Mouse (Mus musculus) kidney, adult 11 months (tissue): ENCODE data around the gene Rgs6.

Experiments used
- DNase-seq: peaks from one replicate; pipeline ENCODE4 v3.0.0; 2022

The Rgs6 gene

DNA sequence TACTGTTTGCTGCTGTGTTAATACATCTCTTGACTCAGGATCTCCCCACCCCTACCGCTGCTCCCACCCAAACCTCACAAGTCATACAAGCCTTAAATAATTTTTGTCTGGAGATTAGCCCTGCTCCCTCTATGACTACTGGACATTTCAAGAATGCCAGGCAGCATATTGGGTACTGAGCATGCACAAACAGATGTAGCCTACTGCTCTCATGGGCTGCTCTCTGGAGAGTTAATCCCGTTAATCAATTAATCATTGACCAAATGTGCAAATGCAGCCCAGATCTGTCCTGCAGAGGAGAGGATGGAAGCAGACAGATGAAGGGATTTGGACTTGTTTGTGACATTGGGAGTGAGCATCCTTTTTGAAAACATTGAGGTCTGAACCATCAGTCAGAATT lies at the start of gene Rgs6:
Gene Rgs6 (plus strand): TSS at position 276 of the 400 bp plus-strand sequence.
- DNase-seq: peak; percentile 24

DNA sequence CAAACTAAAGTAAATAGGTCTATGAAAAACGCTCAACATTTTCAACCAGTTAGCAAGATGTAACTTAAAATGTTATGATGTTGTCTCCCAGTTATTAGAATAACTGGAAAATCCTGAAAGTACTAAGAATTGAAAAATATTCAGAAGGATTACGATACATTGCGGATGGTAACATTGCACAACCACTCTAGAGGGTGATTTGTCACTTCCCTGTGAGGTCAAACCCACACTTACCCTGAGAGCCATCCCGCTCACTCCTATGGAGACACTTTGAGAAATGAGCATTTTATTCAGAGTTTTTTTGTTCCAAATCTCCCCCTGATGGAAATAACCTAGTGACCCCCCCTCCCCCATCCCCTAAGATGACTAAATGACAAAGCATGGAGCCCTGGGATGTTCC lies 41.0 kb upstream of the Rgs6 start:
- DNase-seq: no peak

DNA sequence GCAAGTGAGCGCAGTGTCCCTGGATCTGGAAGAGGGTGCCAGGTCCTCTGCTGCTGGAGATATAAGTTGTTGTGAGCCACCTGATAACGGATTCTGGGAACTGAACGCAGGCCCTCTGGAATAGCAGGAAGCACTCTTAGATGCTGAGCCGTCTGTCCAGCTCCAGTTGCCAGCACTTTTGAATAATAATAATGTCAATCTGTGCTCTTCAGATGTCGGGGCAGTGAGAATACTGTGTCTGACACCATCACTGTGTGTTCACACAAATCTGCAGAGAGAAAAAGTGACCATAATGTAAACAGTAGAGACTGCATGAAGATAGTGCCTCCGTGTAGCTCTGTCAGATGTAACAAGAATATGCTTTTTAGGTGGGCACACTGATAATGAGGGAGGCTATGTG lies 38.9 kb upstream of the Rgs6 start:
- no peak for DNase-seq

DNA sequence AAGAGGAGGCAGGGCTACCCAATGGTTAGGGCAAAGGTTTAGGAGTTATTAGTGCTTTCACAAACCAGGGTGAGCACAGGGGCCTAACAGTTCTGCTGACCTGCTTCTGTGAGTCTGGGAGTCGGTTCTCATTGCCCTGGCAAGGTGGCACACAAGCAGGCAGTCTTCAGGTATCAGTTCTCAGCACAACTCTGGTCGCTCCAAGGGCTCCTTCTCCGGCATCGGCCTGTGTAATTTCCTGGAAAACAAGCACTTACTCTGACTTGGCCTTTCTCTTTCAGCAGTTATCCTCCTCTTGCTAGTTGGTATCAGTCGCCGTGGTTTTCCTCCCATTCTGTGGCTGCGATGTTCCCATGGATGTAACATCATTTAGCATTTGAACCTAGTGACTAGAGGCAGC lies 38.0 kb upstream of the Rgs6 start:
- no peak for DNase-seq

DNA sequence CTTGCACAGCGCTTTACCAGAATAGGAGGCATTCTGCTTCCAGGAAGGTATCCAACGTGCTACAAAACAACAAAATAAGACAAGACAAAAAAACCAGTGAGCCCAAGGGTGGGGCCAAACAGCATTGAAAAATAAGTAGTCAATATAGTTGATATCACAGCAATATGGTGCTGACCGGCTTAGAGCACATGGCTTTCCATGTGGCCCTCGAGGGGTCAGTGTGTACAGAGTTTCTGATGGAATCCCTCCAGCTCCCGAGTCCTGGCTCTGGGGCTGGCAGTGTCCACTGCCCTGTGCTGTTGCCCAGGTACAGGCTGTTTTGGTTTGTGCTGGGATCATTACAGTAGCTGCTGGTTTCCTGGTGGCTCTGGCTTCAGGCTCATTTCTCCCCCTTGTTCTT lies 35.7 kb upstream of the Rgs6 start:
- DNase-seq: no peak

DNA sequence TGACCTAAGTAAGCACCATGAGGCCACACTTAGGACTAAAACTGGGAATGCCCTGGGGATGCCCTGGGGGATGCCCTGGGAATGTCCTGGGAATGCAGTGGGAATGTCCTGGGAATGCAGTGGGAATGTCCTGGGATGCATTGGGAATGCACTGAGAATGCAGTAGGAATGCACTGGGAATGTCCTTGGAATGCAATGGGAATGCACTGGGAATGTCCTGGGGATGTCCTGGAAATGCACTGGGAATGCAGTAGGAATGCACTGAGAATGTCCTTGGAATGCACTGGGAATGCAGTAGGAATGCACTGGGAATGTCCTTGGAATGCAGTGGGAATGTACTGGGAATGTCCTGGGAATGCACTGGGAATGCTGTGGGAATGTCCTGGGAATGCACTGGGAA lies 25.2 kb upstream of the Rgs6 start:
- no peak for DNase-seq

DNA sequence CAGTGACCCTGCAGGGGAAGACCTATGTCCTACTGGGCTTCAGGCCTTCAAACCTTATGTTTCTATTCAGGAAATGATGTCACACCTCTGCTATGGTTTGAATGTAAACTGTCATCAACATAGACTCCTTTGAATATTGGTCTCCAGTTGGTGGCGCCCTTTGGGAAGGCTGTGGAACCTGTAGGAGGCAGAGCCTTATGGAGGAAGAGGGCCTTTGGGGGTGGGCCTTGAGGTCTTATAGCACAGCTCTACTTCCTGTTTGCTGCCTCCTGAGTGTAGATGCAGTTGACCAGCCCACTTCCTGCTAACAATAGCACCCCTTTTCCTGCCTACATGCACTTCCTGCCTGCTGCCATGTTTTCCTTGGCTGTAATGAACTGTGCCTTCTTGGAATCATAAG lies 19.7 kb upstream of the Rgs6 start:
- DNase-seq: no peak

DNA sequence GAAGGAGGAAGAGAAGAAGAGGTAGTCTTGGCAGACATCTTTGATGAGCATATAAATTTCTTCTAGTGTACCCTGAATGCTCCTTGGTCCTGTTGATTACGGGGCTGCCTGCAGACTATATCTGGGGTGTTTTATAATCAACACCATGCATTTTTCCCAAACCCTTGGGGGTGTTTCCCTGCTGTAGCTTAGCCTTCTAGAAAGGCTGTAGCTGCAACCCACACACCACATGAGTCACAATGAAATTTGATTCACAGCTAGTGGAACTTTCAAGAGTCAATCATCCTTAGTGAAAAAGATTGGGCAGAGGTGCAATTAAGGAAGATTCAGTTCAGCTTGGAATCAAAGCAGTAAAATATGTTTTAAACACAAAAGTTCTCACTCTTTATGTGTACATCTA lies 15.4 kb upstream of the Rgs6 start:
- DNase-seq: no peak

DNA sequence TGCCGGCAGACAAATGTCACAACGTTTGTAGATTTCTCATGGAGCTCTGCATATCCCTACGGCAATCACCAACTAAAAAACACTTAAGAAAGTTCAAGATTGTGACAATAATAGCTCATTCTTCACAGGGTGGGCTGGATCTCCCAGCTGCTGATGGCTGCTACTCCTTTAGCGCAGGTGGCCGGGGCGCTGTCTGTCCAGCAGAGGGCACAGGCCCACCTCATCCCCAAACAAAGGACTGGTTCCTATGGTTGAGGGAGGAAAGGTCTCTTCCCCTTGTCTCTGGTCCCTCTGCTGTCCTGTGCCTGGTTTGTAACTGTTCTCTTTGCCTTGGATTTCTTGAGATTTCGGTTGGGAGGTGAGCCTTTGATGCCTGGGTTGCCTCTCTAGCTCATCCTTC lies 1.5 kb upstream of the Rgs6 start:
- no peak for DNase-seq

DNA sequence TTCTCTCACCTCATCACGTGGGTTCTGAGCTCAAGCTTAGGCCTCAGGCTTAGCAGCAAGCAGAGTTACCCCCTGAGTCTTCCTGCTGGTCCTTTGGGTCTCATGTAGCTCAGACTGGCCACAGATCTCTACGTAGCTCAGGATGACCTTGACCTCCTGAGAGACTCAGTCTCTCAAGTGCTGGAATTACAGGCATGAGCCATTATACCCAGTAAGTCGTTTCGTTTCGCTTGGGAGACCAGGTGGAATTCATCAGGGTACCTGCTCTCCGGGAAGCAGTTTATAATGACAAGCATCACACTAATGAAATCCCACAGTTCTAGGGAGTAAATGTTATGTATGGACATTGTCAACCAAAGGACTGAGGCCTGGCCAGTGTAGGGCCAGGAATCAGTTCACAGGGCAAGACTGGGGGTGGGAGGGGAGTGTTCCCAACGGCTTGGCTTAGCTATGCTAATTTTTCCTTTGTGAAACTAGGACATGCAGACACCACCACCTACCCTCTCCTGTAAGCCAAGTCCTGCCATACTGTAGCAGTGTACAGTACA lies 670 bp upstream of the Rgs6 start:
- DNase-seq: peak; percentile 66

DNA sequence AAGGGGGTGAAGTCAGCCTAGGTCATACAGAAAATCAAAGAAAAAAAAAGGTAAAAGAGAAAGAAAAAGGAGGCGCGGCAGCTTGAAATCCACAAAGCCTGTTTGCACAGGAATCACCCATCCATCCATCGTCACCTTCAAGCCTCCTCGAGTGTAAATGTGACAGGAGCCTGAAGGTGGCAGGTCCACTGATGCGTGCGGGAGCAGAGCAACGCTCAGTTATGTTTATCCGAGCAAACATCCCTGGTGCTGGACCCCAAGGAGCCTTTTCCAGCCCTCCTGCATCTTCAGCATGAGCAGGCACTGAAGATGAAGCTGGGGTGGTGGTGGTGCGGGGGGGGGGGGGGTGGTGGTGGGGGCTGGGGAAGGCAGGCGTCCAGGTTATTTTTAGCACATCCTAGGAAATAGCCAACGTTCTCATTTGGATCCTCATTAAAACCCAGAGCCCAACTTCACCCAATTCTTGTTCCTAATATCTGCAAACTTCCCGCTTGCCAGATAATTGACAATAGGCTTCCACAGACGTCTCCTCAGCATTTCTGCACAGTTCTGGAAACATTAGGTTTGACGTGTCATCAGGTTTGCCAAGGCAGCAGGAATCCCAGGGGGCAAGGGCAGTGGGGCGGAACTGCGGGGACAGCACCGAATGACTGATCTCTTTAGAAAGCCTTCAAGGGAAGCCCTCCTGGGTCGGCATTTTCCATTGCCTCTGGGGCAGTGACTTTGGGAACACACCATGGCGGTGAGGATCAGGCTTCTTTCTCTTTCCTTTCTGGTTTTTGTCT lies 946 bp downstream of the Rgs6 start:
- DNase-seq: no peak

DNA sequence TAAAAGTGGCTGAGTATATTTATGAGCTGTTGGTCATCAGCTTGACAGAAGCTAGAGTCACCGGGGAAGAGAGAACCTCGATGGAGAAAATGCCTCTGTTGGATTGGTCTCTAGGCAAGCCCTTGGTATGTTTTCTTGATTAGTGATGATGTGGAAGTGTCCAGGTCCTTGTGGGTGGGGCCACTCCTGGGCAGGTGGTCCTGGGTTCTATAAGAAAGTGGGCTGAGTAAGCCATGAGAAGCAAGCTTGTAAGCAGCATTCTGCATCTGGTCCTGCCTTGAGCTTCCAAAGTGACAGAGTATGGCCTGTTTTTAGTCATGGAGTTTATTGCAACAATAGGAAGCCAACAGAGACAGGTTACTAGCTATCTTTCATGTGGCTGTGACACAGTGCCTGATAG lies 10.9 kb downstream of the Rgs6 start:
- no peak for DNase-seq

DNA sequence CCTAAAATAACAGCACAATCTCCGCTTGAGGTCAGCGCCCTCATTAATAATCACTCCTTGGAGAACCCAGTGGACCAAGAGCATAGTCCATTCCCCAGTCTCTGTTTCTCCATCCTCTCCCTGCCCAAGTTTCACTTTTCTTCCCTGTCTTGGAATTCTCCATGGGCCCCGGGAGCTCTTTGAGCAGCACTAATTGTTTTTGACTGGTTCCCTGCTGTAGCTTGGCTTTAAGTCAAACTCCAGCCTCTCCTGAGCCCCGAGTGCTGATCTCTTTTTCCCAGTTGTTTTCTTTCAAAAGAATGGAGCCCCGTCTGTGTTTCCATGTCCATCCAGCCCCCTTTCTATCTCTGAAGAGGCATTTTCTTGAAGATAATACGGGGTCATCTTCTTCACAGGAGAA lies 12.3 kb downstream of the Rgs6 start:
- no peak for DNase-seq

DNA sequence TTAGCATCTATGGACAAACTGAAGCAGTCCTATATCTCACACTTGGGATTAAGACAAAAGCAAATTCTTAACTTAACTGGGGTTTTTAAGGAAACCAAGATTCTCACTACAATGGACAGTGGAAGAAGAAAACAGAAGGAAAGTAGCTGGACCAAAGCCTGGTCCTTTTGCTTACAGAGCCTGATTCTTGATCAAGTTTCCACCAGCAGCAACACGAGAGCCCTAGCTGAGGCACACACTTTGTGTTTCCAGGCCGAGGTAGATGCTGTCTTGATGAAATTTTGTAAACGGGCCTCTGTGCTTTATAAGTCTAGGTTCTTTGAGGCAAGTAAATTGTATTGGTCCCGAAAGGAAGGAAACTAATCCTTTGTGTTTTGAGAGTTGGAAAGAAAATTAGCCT lies 14.7 kb downstream of the Rgs6 start:
- DNase-seq: no peak

DNA sequence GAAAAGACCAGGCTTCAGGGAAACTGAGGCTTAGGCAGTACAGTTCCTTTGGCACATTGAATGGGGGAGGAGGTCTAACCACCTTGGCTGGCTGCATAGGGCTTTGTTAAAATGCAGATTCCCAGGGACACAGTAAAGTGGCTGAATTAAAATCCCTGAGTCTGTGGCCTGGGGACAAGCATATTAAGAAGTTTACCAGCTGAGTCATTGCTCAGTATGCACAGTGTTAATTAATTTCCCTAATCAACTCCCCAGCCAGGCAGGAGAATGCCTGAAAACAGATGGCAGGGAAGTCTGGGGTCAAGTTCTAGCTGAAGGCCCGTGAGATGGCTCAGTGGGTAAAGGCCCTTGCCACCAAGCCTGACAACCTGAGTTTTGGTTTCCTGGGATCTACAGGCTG lies 15.2 kb downstream of the Rgs6 start:
- no peak for DNase-seq

DNA sequence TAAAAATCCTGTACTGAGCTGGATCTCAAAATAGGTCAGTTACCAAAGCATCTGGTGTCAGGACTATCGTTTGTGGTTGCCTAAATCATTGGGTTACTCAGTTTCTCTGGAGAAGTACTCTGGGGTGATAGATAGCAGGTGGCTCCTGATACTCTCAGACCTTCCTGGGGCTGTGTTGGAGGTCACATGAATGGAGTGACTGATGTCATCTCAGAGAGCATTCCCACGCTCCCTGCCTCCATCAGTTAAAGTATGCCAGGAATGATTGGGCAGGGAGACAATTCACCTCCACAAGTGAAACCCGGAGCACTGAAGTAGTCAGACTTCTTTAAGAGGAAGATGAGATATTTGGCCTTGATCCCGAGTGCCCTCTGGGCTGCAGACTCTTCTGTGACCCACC lies 15.9 kb downstream of the Rgs6 start:
- no peak for DNase-seq

DNA sequence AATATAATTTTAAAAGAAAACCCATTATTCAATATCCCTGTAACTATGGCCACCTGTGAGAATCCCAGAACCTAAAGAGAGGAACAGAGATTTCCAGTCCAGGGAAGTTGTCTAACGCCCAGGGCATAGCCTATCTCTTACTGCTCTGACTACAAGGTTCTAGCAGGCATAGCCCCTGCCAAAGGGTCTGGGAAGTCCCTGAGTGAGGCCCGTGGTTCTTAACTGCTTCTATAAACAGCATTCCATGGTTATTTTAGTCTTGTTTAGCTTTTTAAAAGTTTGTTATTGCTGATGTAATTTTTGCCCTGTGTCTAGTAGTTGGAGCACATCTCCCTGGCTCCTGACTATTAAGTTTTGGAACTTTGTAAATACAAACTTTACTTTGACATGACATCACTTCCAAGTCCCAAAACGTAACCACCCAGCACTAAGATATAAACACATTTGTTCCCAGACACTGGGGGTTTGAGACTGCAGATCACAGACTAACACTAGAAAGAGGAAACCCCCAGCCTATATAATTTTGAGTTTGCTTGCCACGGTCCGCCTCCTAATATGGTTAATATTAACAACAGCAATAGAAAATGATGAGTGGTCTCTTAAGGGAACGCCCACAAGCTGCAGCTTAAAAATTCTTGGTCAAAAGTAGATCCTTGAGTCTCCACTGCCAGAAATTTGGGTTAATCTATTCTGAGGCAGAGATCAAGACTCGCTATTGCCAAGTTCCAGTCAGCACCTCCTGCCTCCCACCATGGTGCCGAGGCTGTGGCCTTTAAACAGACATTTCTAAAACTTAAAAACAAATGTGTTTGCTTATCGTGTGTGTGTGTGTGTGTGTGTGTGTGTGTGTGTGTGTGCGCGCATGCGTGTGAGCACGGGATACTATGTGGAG lies 24.9 kb downstream of the Rgs6 start:
- DNase-seq: no peak

DNA sequence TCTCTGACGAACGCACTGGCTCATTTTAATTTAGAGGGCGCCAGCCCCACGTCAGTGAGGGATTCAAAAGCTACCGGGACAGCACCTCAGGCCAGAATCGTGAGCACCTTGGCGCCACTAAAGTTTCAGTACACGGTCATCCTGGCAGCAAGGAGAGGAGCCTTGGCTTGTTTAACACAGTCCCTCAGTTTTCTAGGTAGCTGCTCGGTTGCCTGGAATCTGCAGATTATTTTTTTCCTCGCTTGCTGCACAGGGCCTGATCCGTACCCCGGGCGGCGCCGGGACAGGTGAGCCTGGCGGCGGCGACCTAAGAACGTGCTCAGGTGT lies 28.4 kb downstream of the Rgs6 start:
- no peak for DNase-seq

DNA sequence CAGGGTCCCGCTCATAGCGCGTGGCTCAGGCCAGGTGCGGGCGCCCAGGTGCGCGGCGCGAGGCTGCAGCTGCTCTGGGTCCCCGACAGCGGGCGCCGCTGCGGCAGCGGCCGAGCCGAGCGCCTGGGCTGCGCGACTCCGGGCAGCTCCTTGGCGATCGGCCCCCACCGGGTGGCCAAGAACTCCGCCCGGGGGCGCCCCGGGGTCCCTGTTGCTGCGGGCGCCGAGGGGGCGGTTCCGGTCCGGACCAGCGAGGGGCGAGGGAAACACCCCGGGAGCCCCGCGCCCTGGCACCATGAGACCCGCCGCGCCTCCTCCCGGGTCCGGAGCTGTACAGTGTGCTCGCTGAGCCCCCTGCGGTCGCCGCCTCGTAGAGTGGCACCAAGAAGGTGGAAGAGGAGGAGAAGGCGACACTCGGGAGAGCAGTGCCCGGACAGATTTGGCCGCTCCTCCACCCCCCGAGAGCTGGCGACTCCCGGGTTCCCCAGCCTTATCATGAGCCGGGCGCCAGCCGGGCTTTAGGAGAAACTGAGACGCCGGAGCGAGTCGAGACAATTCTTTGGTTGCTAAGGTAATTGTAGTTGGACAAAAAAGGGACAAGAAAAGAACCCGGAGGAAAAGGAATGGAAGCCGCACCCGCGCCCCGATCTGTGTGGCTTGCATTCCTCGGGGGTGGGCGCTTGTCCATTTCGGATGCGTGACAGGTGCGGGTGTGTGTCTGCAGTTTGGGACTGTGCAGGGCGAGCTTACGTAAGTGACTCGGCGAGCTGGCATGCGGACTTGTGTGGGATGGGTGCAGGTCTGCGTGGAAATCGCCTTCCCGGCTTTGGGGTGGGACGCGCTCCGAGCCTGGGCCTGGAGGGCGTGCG lies 29.0 kb downstream of the Rgs6 start:
- DNase-seq: peak; percentile 51

DNA sequence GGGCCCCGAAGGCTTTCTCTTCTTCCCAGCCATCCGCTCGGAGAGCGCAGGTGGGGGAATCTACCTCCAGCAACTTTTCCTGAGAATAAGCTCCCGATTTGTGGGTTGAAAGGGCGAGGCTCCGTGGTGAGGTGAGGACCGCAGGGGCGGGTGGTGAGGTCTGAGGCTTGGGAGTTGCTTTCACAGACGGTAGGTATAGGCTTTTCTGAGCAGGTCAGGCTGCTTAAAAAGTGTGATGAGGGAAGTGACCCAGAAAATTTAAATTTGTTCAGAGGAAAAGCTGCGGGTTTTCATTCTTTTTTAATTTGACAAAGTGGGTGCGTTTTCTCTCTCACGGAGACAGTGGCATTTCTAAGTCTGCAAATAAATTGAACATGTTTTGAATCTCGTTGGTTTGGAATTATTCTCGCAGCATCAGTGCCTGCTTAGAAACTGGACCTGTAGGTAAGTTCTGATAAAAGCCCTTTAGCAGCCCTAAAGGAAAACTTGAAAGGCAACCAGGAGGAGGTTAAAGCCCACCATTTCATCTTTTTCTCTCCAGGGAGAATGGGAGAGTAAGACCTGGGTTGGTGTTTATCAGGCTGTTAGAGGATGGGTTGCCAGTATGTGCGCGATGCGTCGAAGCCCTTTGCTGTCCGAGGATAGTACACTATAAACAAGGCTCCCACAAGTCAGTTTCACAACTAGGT lies 29.7 kb downstream of the Rgs6 start:
- DNase-seq: no peak

DNA sequence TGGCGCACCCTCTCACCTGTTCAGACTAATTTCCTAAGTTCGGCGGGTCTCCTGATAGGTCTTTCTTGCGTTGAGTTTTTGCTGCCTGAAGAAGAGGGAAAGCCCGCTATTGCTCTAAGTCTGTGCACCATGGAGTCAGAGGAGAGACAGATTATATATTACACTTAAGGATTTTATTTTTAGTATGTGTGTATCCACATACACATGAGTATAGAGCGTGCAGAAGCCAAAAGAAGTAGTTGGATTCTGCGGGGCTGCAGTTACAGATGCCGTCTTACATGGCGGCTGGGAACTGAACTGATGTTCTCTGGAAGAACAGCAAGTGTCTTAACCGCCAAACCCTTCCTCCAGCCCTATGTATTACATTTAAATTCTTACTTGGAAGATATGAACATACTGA lies 52.3 kb downstream of the Rgs6 start:
- DNase-seq: no peak

DNA sequence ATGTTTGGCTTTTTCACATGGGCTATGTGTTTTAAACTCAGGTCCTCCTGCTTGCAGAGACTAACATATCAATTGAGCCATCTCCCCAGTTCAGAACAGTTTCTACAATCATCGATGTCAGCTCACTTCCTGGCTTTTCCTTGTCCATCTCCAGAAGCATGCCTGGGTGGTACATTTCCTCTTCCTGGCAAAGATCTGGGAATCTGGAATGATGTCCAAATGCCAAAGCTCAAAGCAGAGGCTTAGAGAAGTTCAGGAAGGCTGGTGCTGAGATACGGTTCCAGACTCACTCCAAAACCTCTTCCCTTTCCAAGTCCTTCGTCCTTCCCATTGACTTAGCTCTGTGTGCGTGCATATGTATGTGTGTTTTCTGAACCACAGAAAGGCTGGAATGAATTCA lies 59.8 kb downstream of the Rgs6 start:
- no peak for DNase-seq

DNA sequence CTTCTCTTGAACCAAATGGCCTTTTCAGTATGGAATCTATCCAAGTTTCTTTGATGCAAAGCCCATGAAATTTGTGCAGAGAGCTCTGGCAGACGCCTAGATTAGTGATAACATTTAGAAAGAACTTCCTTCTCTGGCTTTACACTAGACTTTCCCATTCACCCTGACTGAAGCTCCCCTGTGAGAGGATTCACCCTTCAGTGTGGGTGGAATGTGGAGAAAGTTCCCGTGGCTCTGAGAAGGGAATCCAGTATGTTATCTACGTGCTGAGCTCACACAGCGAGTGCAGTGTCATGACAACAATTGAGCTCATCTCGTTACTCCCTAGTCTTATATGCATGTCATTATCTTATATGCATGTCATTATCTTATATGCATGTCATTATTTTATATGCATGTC lies 61.9 kb downstream of the Rgs6 start:
- no peak for DNase-seq
